Comparison of ENCODE assay signal across 26 mouse cellular contexts in genomic region chr19:22869853-22870252, GRCm38 (mm10).
DNase-seq lines count a peak whose midpoint lies in the region; ATAC-seq and TF ChIP-seq lines count a peak whose summit lies in the region.
"Had no signal": no experiment of that assay in that cellular context is flagged by ENCODE, and none has a peak within 500 bp of the region (broad histone marks: within the 10 kb centered on the region; RNA-seq: fewer than 3 reads in every experiment).

No protein-coding gene starts in this region.

- H3K4me1 ChIP-seq in forebrain, embryonic 14.5 days (ENCODE audit: control insufficient read depth, insufficient read depth, low read length), result no peaks in the 10 kb centered on the region
- no peaks in the 10 kb centered on the region for H3K4me1 ChIP-seq in forebrain, embryonic 15.5 days
- H3K4me1 ChIP-seq in forebrain, postnatal 0 days (ENCODE audit: insufficient read depth), result no peaks in the 10 kb centered on the region; the same call in 1 of the 2 replicates
- H3K4me1 ChIP-seq in forebrain, embryonic 12.5 days, result no peaks in the 10 kb centered on the region
- H3K4me1 ChIP-seq: embryonic facial prominence, embryonic 13.5 days; embryonic facial prominence, embryonic 15.5 days; forebrain, embryonic 10.5 days had no signal

- no peak overlapping the region for H3K9ac ChIP-seq in forebrain, embryonic 14.5 days (ENCODE audit: low read length)
- H3K9ac ChIP-seq in forebrain, embryonic 15.5 days (replicated peaks), result no peak overlapping the region
- no peak overlapping the region for H3K9ac ChIP-seq in forebrain, postnatal 0 days
- H3K9ac ChIP-seq in forebrain, embryonic 12.5 days, result no peak overlapping the region
- H3K9ac ChIP-seq: embryonic facial prominence, embryonic 13.5 days; embryonic facial prominence, embryonic 15.5 days had no signal

- H3K4me3 ChIP-seq in forebrain, embryonic 14.5 days (ENCODE audit: low read depth, low read length), result no peak overlapping the region
- no peak overlapping the region for H3K4me3 ChIP-seq in forebrain, embryonic 15.5 days
- no peak overlapping the region for H3K4me3 ChIP-seq in forebrain, postnatal 0 days (ENCODE audit: low read depth, low read length)
- no peak overlapping the region for H3K4me3 ChIP-seq in forebrain, embryonic 12.5 days (replicated peaks)
- H3K4me3 ChIP-seq: embryonic facial prominence, embryonic 13.5 days; embryonic facial prominence, embryonic 15.5 days; erythroblast, embryonic 14.5 days; forebrain, embryonic 10.5 days had no signal

- no peak overlapping the region for H3K27ac ChIP-seq in forebrain, embryonic 14.5 days (ENCODE audit: low read depth, low read length)
- no peak overlapping the region; the same call in 1 of the 2 replicates for H3K27ac ChIP-seq in forebrain, embryonic 15.5 days (replicated peaks)
- no peak overlapping the region; the same call in 1 of the 2 replicates for H3K27ac ChIP-seq in forebrain, postnatal 0 days (ENCODE audit: low read depth, low read length)
- H3K27ac ChIP-seq in forebrain, embryonic 12.5 days, result no peak overlapping the region
- H3K27ac ChIP-seq: embryonic facial prominence, embryonic 13.5 days; embryonic facial prominence, embryonic 15.5 days; forebrain, embryonic 10.5 days had no signal

- no peak for ATAC-seq in forebrain, embryonic 14.5 days
- no peak for ATAC-seq in forebrain, embryonic 15.5 days (replicated peaks)
- peak; percentile 43; the same call in 1 of the 2 replicates for ATAC-seq in forebrain, postnatal 0 days
- ATAC-seq in forebrain, embryonic 12.5 days (ENCODE audit: low FRiP score), result no peak
- ATAC-seq: activated CD4-positive, CD25-positive, alpha-beta regulatory T cell, adult 4 months; CD4-positive, CD25-positive, alpha-beta regulatory T cell, adult 4 months; Patski had no signal

- H3K36me3 ChIP-seq in forebrain, embryonic 14.5 days (ENCODE audit: control insufficient read depth, insufficient read depth, low read length), result no peaks in the 10 kb centered on the region
- no peaks in the 10 kb centered on the region for H3K36me3 ChIP-seq in forebrain, embryonic 15.5 days
- H3K36me3 ChIP-seq in forebrain, postnatal 0 days (ENCODE audit: insufficient read depth), result no peaks in the 10 kb centered on the region
- no peaks in the 10 kb centered on the region for H3K36me3 ChIP-seq in forebrain, embryonic 12.5 days (replicated peaks)
- H3K36me3 ChIP-seq: embryonic facial prominence, embryonic 13.5 days; embryonic facial prominence, embryonic 15.5 days; forebrain, embryonic 10.5 days; G1E had no signal

- 77% methylated on average over 2 of the region's 2 CpGs for WGBS in forebrain, embryonic 14.5 days
- WGBS in forebrain, embryonic 15.5 days, result 77% methylated on average over 2 of the region's 2 CpGs
- 55% methylated on average over 2 of the region's 2 CpGs for WGBS in forebrain, postnatal 0 days
- WGBS in forebrain, embryonic 12.5 days, result 83% methylated on average over 2 of the region's 2 CpGs

- H3K27me3 ChIP-seq in forebrain, embryonic 14.5 days (replicated peaks; ENCODE audit: control insufficient read depth, insufficient read depth, low read length), result no peaks in the 10 kb centered on the region
- no peaks in the 10 kb centered on the region for H3K27me3 ChIP-seq in forebrain, embryonic 15.5 days
- no peaks in the 10 kb centered on the region for H3K27me3 ChIP-seq in forebrain, postnatal 0 days (ENCODE audit: insufficient read depth, low read length)
- no peaks in the 10 kb centered on the region for H3K27me3 ChIP-seq in forebrain, embryonic 12.5 days
- H3K27me3 ChIP-seq: CH12.LX; embryonic facial prominence, embryonic 13.5 days; embryonic facial prominence, embryonic 15.5 days had no signal

- peak; percentile 39 for DNase-seq in forebrain, embryonic 14.5 days (ENCODE audit: low spot score)
- DNase-seq in forebrain, postnatal 0 days, result no peak
- DNase-seq in brain, adult 2 months (ENCODE audit: low read depth, low spot score), result peak; percentile 45
- no peak for DNase-seq in c-Kit-positive CD71-positive TER-119-positive erythroid progenitor cells, embryonic 14.5 days (ENCODE audit: low spot score)
- DNase-seq: adrenal gland, adult 8-10 months; adrenal gland, postnatal 14 days; adrenal gland, postnatal 36 days; B cell, adult 2 months; cerebellum, adult 11 months; cerebellum, adult 18-20 months; cerebellum, adult 8-10 months; cerebellum, adult 9-11 months; cerebellum, postnatal 14 days; cerebellum, postnatal 36 days; embryo, embryonic 11 days had no signal

- no peak overlapping the region for H3K4me2 ChIP-seq in forebrain, embryonic 14.5 days (ENCODE audit: low read length)
- no peak overlapping the region for H3K4me2 ChIP-seq in forebrain, embryonic 15.5 days (replicated peaks)
- H3K4me2 ChIP-seq in forebrain, postnatal 0 days (ENCODE audit: low read depth), result no peak overlapping the region
- no peak overlapping the region for H3K4me2 ChIP-seq in forebrain, embryonic 12.5 days
- H3K4me2 ChIP-seq: embryonic facial prominence, embryonic 13.5 days; embryonic facial prominence, embryonic 15.5 days had no signal

- no peak for TF ChIP-seq CTCF in forebrain, postnatal 0 days (IDR thresholded peaks at IDR 0.05; ENCODE audit: low read depth)

- H3K9me3 ChIP-seq in forebrain, embryonic 14.5 days (replicated peaks; ENCODE audit: control insufficient read depth, low read length), result no peaks in the 10 kb centered on the region
- H3K9me3 ChIP-seq in forebrain, embryonic 15.5 days, result no peaks in the 10 kb centered on the region
- H3K9me3 ChIP-seq in forebrain, postnatal 0 days (ENCODE audit: low read length), result no peaks in the 10 kb centered on the region
- no peaks in the 10 kb centered on the region for H3K9me3 ChIP-seq in forebrain, embryonic 12.5 days
- H3K9me3 ChIP-seq: embryonic facial prominence, embryonic 13.5 days; embryonic facial prominence, embryonic 15.5 days; forebrain, embryonic 10.5 days; G1E had no signal

Comparison
In these comparisons a context has a peak if more than half of its experiments do, and no peak if none do; other contexts are left out.
1. DNase-seq: peak in forebrain, embryonic 14.5 days (single experiment) and brain, adult 2 months (single experiment); none in forebrain, postnatal 0 days (single experiment) and c-Kit-positive CD71-positive TER-119-positive erythroid progenitor cells, embryonic 14.5 days (single experiment).